Mouse (Mus musculus) neural tube, embryonic 15.5 days (tissue): ENCODE measurements around the gene Shisal2a. TPM values are rescaled to one million over a fixed set of nuclear protein-coding genes. Genes with fewer than 3 reads are reported as not detected.
A peak's percentile ranks its signal among the peaks of the same experiment; 100 is the strongest.

ENCODE experiments used
- ATAC-seq: fragments of 200-750 bp; cut with Nextera tagmentation; 2 replicates; pipeline ENCODE4 v1.8.0; 2017; ENCODE audit warnings: mild to moderate bottlenecking, moderate TSS enrichment, moderate library complexity; ENCODE audit not compliant: low FRiP score
- H3K27ac ChIP-seq: fragments of 300-500 bp; sonication (generic); replicated peaks from 2 replicates; pipeline ENCODE4 v1.5.1; 2015; ENCODE audit warnings: mild to moderate bottlenecking, inconsistent platforms
- H3K27me3 ChIP-seq: fragments of 300-500 bp; sonication (generic); replicated peaks from 2 replicates; pipeline ENCODE4 v1.6.1; 2015; ENCODE audit warnings: inconsistent platforms
- H3K36me3 ChIP-seq: fragments of 300-500 bp; sonication (generic); 2 replicates; pipeline ENCODE4 v1.6.1; 2015; ENCODE audit warnings: inconsistent platforms
- H3K4me1 ChIP-seq: fragments of 300-500 bp; sonication (generic); 2 replicates; pipeline ENCODE4 v1.6.1; 2015; ENCODE audit warnings: inconsistent platforms
- H3K4me2 ChIP-seq: fragments of 300-500 bp; sonication (generic); 2 replicates; pipeline ENCODE4 v1.6.1; 2015; ENCODE audit warnings: inconsistent platforms, mild to moderate bottlenecking, moderate library complexity
- H3K4me3 ChIP-seq: fragments of 300-500 bp; sonication (generic); replicated peaks from 2 replicates; pipeline ENCODE4 v1.5.1; 2015; ENCODE audit warnings: mild to moderate bottlenecking, inconsistent platforms
- H3K9ac ChIP-seq: fragments of 300-500 bp; sonication (generic); replicated peaks from 2 replicates; pipeline ENCODE4 v1.6.1; 2015; ENCODE audit warnings: mild to moderate bottlenecking, inconsistent platforms
- H3K9me3 ChIP-seq: fragments of 300-500 bp; sonication (generic); replicated peaks from 2 replicates; pipeline ENCODE4 v1.6.1; 2016; ENCODE audit warnings: inconsistent platforms
- WGBS: fragments of 180-500 bp; shearing (Covaris S2); methylation state at CpG from one replicate; pipeline ENCODE4 v1.1.7; 2015; ENCODE audit warnings: mixed read lengths; 5-methylcytosine and 5-hydroxymethylcytosine counted together
- polyA plus RNA-seq: library from polyadenylated mRNA; unstranded; fragments of >200 nt; fragmentation: Nextera tagmentation; extraction: Ambion mirVana; gene quantifications from 2 replicates; pipeline ENCODE4 v1.2.1, GENCODE M21; 2015

Shisal2a gene
- polyA plus RNA-seq, 1 experiment from 2014 or later: 6.3 TPM

- Histone ChIP-seq H3K4me2 (no peak overlapping the region), H3K4me3 (no peak overlapping the region), H3K9ac (no peak overlapping the region), H3K9me3 (no peaks in the 10 kb centered on the region), H3K4me1 (peaks cover 15% of the 10 kb centered on the region; the same call in 1 of the 2 replicates), H3K27me3 (no peaks in the 10 kb centered on the region), H3K27ac (no peak overlapping the region), H3K36me3 (no peaks in the 10 kb centered on the region)
- WGBS: 30% methylated on average over 8 of the region's 8 CpGs
- no peak for ATAC-seq
These were observed 33.2 kb downstream of the Shisal2a start for GRCm38 (mm10) chr4:108349836-108350547.

- H3K27me3 ChIP-seq: no peaks in the 10 kb centered on the region
- H3K9me3 ChIP-seq: no peaks in the 10 kb centered on the region
- H3K27ac ChIP-seq: no peak overlapping the region
- H3K36me3 ChIP-seq: no peaks in the 10 kb centered on the region
- no peak for ATAC-seq
- H3K4me3 ChIP-seq: no peak overlapping the region
- peaks cover 18% of the 10 kb centered on the region; the same call in 1 of the 2 replicates for H3K4me1 ChIP-seq
- no peak overlapping the region for H3K4me2 ChIP-seq
- WGBS: 79% methylated on average over 3 of the region's 3 CpGs
- H3K9ac ChIP-seq: no peak overlapping the region
These were observed 34.1 kb downstream of the Shisal2a start for GRCm38 (mm10) chr4:108349064-108349463.

GRCm38 (mm10) chr4:108348256-108348875 lies 34.8 kb downstream of the Shisal2a start:
- no peak overlapping the region for H3K9ac ChIP-seq
- no peak overlapping the region for H3K4me3 ChIP-seq
- H3K9me3 ChIP-seq: no peaks in the 10 kb centered on the region
- WGBS: 78% methylated on average over 5 of the region's 5 CpGs
- H3K27me3 ChIP-seq: no peaks in the 10 kb centered on the region
- no peak overlapping the region for H3K4me2 ChIP-seq
- ATAC-seq: no peak
- no peak overlapping the region for H3K27ac ChIP-seq
- H3K4me1 ChIP-seq: peaks cover 18% of the 10 kb centered on the region; the same call in 1 of the 2 replicates
- no peaks in the 10 kb centered on the region for H3K36me3 ChIP-seq

- Histone ChIP-seq H3K27me3 (no peaks in the 10 kb centered on the region), H3K36me3 (no peaks in the 10 kb centered on the region), H3K4me2 (no peak overlapping the region), H3K9me3 (no peaks in the 10 kb centered on the region), H3K9ac (no peak overlapping the region), H3K4me3 (no peak overlapping the region), H3K4me1 (peaks cover 18% of the 10 kb centered on the region; the same call in 1 of the 2 replicates), H3K27ac (no peak overlapping the region)
- WGBS: 84% methylated on average over 5 of the region's 5 CpGs
- ATAC-seq: no peak
These were observed 36.0 kb downstream of the Shisal2a start for GRCm38 (mm10) chr4:108347111-108347510.

GRCm38 (mm10) chr4:108345826-108346225 lies 37.3 kb downstream of the Shisal2a start:
- no peaks in the 10 kb centered on the region for H3K9me3 ChIP-seq
- H3K36me3 ChIP-seq: no peaks in the 10 kb centered on the region
- no peak overlapping the region for H3K4me2 ChIP-seq
- no peaks in the 10 kb centered on the region for H3K27me3 ChIP-seq
- H3K4me1 ChIP-seq: peaks cover 13% of the 10 kb centered on the region; the same call in 1 of the 2 replicates
- no peak overlapping the region for H3K27ac ChIP-seq
- no peak for ATAC-seq
- H3K4me3 ChIP-seq: no peak overlapping the region
- 29% methylated on average over 5 of the region's 5 CpGs for WGBS
- no peak overlapping the region for H3K9ac ChIP-seq

- 20% methylated on average over 7 of the region's 7 CpGs for WGBS
- no peak for ATAC-seq
- peaks cover 3% of the 10 kb centered on the region; the same call in 1 of the 2 replicates for H3K4me1 ChIP-seq
- H3K9ac ChIP-seq: no peak overlapping the region
- H3K27me3 ChIP-seq: no peaks in the 10 kb centered on the region
- no peak overlapping the region for H3K4me3 ChIP-seq
- no peaks in the 10 kb centered on the region for H3K36me3 ChIP-seq
- no peaks in the 10 kb centered on the region for H3K9me3 ChIP-seq
- H3K4me2 ChIP-seq: no peak overlapping the region
- 0 out of 2 replicates have a peak overlapping the region, but pooled peaks have one; percentile 39 for H3K27ac ChIP-seq
These were observed 38.5 kb downstream of the Shisal2a start for GRCm38 (mm10) chr4:108344631-108345083.

- WGBS: 15% methylated on average over 4 of the region's 4 CpGs
- peak; percentile 82 for ATAC-seq
- Histone ChIP-seq H3K27me3 (no peaks in the 10 kb centered on the region), H3K9ac (no peak overlapping the region), H3K4me3 (no peak overlapping the region), H3K9me3 (no peaks in the 10 kb centered on the region), H3K27ac (no peak overlapping the region; the same call in 1 of the 2 replicates), H3K36me3 (peaks cover 14% of the 10 kb centered on the region), H3K4me2 (no peak overlapping the region), H3K4me1 (0 out of 2 replicates have a peak, but pooled peaks cover under 1% of the 10 kb centered on the region)
These were observed 43.9 kb downstream of the Shisal2a start for GRCm38 (mm10) chr4:108339277-108339690.

- no peaks in the 10 kb centered on the region for H3K27me3 ChIP-seq
- no peak overlapping the region for H3K9ac ChIP-seq
- no peak overlapping the region for H3K4me3 ChIP-seq
- H3K36me3 ChIP-seq: peaks cover 19% of the 10 kb centered on the region
- no peak overlapping the region for H3K4me2 ChIP-seq
- no peaks in the 10 kb centered on the region for H3K4me1 ChIP-seq
- ATAC-seq: no peak
- H3K27ac ChIP-seq: no peak overlapping the region; the same call in 1 of the 2 replicates
- no peaks in the 10 kb centered on the region for H3K9me3 ChIP-seq
- 67% methylated on average over 10 of the region's 10 CpGs for WGBS
These were observed 44.3 kb downstream of the Shisal2a start for GRCm38 (mm10) chr4:108338811-108339210.

GRCm38 (mm10) chr4:108338321-108338733 lies 44.8 kb downstream of the Shisal2a start:
- H3K4me2 ChIP-seq: no peak overlapping the region
- no peaks in the 10 kb centered on the region for H3K9me3 ChIP-seq
- no peak overlapping the region for H3K9ac ChIP-seq
- no peaks in the 10 kb centered on the region for H3K27me3 ChIP-seq
- peaks cover 20% of the 10 kb centered on the region for H3K36me3 ChIP-seq
- ATAC-seq: no peak
- H3K4me1 ChIP-seq: no peaks in the 10 kb centered on the region
- no peak overlapping the region for H3K4me3 ChIP-seq
- 51% methylated on average over 9 of the region's 9 CpGs for WGBS
- H3K27ac ChIP-seq: no peak overlapping the region

GRCm38 (mm10) chr4:108337817-108338216 lies 45.3 kb downstream of the Shisal2a start:
- Histone ChIP-seq H3K27me3 (no peaks in the 10 kb centered on the region), H3K4me1 (no peaks in the 10 kb centered on the region), H3K9ac (no peak overlapping the region), H3K9me3 (no peaks in the 10 kb centered on the region), H3K27ac (no peak overlapping the region), H3K36me3 (peaks cover 21% of the 10 kb centered on the region), H3K4me2 (no peak overlapping the region), H3K4me3 (no peak overlapping the region)
- no peak for ATAC-seq
- WGBS: 36% methylated on average over 3 of the region's 3 CpGs

- Histone ChIP-seq H3K27me3 (no peaks in the 10 kb centered on the region), H3K4me2 (no peak overlapping the region), H3K4me1 (no peaks in the 10 kb centered on the region), H3K27ac (no peak overlapping the region), H3K36me3 (peaks cover 24% of the 10 kb centered on the region), H3K9me3 (no peaks in the 10 kb centered on the region), H3K9ac (no peak overlapping the region), H3K4me3 (no peak overlapping the region)
- no peak for ATAC-seq
- 72% methylated on average over 2 of the region's 2 CpGs for WGBS
These were observed 46.4 kb downstream of the Shisal2a start for GRCm38 (mm10) chr4:108336765-108337164.

GRCm38 (mm10) chr4:108335413-108335812 lies 47.7 kb downstream of the Shisal2a start:
- ATAC-seq: no peak
- Histone ChIP-seq H3K9ac (no peak overlapping the region), H3K4me3 (no peak overlapping the region), H3K4me1 (no peaks in the 10 kb centered on the region), H3K27ac (no peak overlapping the region), H3K27me3 (no peaks in the 10 kb centered on the region), H3K36me3 (peaks cover 24% of the 10 kb centered on the region), H3K9me3 (no peaks in the 10 kb centered on the region), H3K4me2 (no peak overlapping the region)
- 89% methylated on average over 6 of the region's 6 CpGs for WGBS
